Mouse (Mus musculus) urinary bladder, postnatal 10 days (tissue): Measurements from ENCODE around the gene Spo11.

Experiments used
- DNase-seq: peaks from one replicate; pipeline ENCODE4 v3.0.0; 2022; ENCODE audit warnings: low spot score

The Spo11 gene

DNA sequence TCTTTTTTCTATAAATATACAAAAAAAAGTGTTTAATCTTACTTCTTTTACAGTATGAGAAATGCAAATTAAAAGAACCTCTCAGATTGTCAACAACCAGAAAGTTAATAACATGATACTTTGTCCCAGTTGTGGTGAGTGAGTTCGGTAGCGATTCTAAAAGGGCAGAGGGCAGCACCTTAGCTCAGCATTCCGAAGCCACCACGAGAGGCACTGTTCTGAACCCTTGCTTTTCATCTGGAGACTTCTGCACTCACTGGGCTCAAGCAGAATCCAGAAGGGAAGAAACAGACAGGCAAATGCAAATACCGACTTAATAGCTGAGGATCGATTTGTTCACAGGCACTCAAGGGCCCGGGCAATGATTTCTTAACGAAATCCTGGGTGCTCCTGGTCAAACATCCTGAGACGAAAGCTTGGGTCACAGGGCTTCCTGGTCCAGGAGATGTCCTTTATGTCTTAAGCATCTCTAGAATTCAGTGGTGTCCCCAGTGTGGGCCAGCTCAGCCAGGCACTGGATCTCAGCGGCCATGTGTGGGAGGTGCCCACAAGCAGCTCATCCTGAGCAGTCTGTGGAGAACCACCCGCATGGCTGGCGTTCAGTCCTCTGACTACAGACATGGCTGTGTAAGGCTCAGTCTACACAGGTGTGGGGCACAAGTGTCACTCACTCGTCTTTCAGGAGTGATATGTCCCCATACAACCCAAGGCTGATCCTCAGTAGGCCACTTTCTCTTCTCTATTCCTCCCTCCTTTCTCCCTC, 18.3 kb upstream of the Spo11 start:
- DNase-seq = no peak

DNA sequence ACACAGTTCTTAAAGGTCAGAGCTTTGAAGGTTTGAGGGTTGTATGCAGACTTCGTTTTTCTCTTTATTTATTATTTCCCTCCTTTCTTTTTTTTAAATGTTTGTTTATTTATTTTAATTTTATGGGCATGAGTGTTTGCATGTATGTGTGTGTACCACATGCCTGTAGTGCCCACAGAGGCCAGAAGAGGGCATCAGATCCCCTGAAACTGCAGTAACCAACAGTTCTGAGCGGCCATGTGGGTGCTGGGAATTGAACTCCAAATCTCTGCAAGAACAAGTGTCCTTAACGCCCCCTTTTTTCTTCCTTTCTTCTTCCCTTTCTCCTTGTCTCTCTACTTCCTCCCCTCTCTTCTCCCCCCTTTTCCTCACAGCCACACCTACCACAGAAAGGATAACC, 17.1 kb upstream of the Spo11 start:
- DNase-seq = no peak

DNA sequence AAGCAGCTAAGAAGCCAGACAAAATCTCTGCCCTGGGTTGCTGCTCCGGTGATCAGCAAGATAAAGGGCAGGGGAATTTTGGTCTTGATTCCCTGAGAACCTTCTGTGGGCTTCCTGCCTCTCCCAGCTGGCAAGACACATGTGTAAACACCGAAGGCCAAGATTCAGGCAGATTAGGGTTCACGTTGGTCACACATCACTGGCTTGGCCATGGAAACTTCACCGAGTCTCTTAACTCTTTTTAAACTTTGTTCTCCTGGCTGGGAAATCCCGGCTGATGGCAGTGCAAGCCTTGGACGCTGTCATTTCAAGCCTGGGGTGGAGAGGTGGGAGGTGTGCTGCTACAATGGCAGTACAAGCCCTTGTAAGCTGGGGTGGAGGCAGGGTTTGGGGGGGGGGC, 16.3 kb upstream of the Spo11 start:
- DNase-seq = no peak

DNA sequence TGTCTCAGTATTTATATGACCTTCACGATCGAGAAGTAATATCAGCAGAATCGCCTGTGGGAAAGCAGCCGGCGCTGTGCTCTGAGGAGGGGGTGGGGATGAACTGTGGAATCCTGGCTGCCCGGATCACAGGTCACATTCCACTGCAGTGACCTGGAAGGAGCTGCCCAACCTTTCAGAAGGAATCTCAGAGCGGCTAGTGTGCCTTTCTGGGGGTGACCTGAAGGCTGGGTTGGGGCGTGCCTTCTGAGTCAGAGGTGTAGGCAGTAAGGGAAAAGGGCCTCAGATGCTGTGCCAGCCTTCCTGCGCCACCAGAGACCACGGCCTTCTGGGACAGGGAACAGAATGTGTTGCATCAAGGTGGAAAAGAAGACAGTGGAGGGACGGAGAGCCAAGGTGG, 12.3 kb upstream of the Spo11 start:
- DNase-seq = no peak

DNA sequence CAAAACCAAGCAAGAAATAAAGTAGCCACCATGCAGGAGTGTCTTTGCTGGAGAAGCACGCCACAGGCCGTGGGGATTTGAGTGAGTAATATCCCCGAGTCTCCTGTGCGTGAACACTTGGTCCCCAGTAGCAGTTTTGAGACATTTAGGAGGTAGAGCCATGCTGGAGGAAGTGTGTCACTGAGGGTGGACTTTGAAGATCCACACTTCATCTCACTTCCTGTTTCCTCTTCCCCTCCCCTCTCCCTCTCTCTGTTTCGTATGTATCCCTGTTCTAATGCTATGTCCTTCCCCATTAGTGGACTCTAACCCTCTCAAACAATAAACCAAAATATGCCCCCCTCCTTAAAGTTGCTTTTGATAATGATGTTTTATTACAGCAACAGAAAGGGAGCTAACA, 11.0 kb upstream of the Spo11 start:
- no peak for DNase-seq

DNA sequence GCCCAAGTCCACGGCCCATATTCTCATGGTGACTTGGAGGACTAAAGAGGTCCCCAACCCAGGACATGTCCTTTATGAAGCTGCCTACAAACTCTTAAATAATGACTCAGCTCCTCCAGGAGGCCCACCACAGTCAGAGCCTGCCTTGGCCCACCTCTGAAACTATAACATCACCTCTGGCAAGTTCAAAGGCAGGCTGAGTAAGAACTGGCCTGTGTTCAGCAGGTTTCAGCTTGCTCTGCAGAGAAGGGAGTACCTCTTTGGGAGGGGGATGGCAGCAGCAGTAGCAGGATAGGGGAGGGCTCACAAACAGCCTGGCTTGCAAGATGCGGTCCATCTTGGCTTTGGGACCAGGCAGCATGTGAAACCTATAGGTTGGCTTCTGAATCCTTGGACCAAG, 5.6 kb upstream of the Spo11 start:
- no peak for DNase-seq

DNA sequence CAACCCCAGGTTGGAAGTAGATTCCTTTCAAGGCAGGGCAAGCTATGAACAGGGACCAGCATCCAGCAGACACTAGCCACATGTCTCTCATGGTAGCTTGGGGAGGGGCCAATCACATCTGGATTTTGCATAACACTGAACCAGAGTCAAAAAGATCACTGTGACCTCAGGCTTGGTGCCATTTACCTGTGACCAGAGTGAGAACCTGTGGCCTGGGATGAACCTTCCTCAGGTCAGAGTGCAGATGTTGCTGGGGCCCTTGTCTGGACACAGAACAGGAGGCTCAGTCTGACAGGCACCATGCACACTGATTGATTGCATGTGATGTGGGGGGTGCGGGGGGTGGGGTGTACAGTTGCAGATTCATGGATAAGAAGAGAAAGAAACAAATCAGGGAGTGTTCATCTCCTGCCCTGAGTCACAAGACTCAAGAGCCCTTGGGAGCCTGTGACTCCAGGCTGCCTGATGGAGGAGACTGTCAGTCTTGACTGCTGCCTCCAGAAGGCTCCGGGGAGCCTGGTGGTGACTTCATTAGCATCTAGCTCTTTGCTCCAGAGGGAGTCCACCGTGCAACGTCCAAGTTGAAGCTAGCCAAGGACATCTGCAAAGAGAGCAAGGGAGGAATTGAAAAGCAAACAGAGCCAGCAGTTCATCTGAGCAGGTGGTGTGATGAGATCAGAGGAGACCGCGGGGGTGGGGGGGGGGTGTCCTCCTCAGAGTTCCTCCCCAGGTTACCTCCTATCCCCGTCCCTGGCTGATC, 3.5 kb upstream of the Spo11 start:
- no peak for DNase-seq

DNA sequence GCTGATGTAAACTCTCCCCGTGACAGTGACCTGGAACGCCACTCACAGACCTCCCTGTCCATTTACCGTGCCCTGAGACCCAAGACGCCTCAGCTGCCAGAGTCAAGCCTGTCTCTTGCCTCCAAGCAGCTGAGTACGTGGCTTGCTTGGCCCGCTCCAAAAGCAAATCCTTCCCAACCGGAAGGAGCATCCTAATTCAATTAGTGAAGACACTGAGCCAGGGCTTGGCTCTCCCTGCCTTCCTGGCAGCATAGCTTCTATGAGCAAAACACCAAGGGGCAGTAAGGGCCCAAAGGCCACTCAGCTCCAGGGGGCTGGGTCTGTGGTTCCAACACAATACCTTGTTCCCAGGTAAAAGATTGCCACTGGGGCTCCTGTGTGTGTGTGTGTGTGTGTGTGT, 2.8 kb upstream of the Spo11 start:
- DNase-seq = no peak

DNA sequence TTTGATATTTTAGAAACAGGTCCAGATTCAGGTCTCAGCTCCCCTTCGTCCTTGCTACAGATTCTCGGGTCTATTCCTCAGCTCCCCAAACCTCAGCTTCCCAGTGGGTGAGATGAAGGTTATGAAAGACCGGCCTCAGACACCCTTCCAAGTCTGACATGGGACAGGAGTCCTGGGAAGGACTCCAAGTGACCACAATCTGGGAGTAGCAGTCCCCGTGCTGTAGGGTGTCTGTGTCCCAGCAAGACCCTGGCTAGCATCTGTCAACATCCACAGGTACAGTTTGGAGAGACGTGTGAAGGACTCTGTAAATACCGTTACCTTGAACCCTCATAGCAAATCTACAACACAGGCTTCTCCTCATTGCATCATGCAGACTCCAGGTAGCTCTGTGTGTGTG, 2.3 kb upstream of the Spo11 start:
- DNase-seq = no peak

DNA sequence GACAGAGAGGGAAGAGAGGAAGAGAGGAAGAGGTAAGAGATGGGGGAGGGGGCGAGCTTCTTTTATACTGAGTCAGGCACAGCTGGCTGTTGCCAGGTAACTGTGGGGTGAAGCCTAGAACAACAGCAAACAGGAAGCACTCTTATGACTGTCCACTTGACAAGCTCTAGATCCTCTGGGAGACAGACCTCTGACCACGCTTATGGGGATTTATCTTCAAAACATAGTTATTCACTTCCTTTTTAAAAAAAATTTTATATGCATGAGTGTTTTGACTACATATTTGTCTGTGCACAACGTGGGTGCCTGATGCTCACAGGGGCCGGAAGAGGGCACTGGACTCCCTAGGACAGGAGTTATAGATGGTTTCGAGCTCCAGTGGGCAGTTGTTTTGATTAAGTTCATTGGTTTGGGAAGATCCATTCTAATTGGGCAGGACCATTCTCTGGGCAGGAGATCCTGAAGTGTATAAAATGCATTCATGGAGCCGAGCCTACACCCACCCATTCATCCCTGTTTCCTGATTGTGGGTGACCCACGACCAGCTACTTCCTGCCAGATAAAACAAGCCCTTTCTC, 750 bp upstream of the Spo11 start:
- no peak for DNase-seq

DNA sequence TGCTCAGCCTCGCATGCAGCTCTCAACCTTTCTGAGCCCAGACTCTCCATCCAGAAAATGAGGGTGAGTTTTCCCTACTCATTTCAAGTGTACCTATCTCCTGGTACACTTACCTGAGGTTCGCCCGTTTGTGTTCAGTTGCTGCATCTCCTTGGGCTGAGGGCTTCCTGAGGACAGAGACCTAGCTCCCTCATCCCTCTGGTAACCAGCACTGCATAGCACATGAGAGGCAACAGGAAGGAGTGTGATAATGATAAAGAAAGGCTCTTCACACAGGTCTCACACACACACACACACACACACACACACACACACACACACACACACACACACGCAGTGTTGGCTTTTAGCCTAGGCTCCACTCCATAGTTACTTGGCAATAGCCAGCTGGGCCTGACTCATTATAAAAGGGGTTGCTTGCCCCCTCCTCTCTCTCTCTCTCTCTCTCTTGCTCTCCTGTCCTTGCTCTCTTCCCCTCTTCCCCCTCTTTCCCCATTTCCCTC, 682 bp downstream of the Spo11 start:
- no peak for DNase-seq

DNA sequence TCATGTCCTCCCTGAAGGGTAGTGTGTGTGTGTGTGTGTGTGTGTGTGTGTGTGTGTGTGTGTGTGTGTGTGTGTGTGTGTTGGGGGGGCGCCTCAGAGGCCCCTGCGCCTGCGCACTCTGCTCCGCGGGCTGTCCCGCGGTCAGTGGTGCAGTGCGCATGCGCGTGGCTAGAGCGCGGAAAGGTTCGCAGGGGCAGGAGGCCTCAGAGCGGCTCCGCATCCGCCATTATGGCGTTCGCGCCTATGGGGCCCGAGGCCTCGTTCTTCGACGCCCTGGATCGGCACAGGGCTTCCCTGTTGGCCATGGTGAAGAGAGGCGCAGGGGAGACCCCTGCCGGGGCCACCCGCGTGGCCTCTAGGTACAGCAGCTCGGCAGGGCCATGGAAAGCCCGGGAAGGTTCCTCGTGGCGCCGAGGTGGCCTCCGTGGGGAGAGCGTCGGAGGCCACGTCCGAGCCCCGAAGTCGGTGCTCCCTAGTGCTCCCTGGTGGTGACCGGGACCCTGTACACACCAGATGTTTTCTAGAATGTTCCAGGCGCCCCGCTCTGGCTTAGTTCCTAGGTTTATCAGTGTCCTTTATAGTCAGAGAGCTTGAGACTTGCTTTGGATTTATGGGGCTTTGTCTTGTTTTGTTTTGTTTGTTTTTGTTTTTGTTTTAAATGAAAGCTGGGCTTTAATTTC, 2.3 kb downstream of the Spo11 start:
- no peak for DNase-seq

DNA sequence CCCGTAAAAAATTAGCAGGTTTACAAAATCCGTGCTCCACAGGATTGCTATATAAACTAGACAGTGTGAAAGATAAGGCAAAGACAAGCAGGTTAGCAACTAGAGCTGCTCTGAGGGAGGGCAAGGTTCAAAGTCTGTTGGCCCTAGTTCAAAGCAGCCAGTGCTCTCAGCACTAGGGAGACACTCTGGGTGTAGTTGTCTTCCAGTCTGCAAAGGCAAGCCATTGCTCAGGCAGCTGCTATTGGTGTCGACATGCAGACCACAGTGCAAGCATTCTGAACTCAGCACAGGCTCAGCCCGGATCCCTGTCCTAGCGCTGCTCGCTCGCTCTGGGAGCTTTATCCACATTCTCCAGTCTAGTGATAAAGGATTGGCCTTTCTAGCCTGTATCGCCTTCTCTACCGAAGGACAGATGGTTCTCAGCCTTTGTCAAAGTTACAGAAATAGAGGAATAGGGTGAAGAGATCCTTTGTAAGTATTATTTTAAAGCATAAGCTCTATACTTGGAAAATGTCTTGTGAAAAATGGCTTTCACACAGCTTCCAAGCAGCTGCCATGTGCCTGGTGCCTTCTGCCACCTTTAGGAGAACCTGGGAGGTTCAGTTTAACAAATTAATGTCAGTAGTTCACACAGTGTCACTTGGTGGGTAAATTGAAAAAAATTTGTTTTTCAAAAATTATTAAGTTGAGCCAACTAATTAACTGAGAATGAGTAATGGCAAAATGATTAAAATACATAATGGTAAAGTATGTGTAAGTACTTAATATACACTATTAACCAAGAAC, 5.5 kb downstream of the Spo11 start:
- DNase-seq = no peak

DNA sequence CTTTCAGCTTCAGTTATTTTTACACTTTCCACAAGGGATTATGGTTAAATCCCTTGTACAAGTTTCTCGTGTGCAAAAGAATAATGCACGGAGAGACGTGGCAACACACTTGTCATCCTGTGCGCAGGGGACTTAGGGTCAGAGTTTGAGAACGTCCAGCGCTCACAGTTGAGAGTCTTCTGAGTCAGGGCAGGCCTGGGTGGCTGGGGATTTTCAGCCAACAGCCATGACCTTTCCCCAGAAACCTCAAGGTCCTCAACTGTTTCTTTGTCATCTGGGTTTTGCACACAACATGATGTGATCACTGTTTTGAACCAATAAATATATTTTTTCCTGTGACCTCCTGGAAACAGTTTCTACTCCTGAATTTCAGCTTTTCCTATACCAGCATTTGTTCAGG, 12.7 kb downstream of the Spo11 start:
- no peak for DNase-seq

DNA sequence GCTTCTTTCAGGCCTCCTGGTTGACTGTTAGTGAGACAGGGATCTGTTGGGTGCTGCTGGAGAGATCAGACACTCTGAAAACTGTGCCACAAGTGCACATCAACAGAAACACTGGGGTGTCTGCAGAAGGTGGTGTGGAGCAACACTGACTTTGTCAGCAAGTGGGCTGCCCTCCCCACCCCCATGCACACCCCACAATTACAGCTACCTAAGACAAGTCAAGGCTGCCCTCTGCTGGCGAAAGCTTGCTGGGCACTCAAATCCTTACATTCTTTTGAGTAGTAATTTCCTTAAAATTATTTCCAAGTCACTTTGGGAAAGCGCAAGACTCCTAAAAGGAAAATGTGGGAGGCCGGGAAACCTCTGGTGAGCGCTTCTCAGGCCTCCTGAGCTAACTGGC, 18.7 kb downstream of the Spo11 start:
- peak; percentile 30 for DNase-seq

DNA sequence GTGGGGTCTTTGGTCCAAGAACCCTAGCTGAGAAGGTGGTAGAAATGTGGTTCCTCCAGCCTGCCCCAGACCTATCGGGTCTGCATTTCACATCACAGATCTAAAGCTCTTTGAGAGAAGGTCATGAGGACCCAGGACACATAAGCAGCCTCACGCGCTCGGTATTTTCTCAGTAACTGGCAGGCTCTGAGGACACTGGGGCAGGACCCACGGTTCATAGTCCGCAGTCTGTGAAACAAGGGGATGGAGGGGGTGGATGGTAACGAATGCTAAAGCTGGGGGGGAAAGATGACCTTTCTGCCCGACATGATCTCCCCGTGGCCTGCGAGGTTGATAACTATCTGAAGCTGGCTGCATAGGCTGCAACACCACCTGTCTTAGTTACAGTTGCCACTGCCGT, 20.2 kb downstream of the Spo11 start:
- DNase-seq = no peak

DNA sequence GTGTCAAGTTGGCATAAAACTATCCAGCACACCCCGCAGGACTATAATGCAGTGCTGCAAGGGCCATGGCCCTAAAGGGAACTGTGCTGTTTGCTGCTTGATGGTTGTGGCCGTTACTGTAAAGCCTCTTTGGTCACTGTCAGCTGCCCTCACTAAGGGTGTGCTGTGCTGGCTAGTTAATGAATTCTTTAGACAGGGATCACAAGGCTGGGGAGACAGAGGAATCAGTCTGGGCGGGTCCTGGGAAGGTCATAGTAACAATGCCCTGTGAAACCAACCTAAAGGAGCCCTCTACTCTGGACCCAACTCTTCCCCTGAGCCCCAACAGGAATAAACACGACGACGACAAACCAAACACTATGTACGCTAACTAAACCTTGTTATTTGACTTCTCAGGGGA, 21.0 kb downstream of the Spo11 start:
- DNase-seq = no peak

DNA sequence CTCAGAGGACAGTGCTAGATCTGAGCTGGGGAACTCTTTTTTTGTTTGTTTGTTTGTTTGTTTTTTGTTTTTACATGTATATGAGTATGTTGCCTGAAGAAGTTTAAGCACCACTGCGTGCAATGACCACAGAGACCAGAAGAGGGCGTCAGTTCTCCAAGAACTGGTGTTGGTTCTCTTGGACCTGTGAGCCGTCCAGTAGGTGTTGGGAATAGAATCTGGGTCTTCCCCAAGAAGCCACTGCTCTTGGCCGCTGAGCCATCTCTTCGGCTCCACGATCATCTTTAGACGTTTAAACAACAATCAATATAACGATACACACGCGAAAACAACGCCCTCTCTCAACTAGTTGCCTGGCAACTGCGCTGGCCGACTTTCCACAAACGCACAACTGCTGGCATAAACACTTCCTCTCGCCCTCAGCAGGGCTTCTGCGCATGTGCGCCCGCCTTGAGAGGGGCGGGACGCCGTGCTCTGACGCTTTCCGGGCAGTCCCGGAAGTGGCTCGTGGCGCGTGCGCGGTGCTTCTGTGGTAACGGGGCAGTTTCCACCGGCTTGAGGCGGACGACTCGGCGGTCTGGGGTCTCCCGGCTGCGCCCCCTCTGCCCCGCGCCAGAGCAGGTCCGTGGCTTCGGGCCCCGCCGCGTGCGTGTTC, 22.3 kb downstream of the Spo11 start, which contains the start of gene Rae1:
Gene Rae1, plus strand, starts transcription at position 488 of the 655 bp plus-strand sequence.
- peak; percentile 97 for DNase-seq

DNA sequence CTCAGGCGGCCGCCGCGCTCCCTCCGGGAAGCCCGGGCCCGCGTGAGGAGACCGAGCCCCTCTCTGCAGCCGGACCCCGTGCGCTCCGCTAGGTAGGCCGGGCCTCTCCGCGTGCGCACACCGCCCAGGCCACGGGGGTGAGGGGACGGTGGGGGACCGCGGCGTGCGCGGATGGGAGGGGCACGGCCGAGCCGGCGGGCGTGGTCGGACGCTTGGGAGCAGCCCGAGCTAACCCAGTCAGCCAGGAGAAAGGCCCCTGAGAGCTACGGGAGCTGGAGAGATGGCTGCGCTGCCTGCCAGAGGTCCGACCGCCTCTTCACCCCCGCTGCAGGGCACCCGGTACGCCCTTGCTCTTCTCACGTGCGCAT, 22.8 kb downstream of the Spo11 start:
- DNase-seq = no peak

DNA sequence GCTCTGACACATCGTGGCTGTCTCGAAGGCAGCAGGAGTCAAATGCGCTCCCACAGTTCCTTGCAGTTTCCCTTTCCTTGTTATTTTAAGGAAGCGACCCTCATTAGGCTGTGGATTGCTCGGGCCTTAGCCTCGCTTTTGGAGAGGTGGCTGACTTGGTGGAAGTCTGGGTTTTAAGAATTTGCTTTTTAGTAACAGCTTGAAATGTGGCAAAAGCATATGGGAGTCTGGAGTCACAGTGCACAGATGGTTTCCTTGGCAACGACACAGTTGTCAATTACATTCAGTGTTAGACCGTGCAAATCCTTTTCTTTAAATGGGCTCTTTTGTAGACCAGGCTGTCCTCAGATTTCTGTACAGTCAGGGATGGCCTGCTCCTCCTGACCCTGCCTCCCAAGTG, 23.4 kb downstream of the Spo11 start:
- no peak for DNase-seq

DNA sequence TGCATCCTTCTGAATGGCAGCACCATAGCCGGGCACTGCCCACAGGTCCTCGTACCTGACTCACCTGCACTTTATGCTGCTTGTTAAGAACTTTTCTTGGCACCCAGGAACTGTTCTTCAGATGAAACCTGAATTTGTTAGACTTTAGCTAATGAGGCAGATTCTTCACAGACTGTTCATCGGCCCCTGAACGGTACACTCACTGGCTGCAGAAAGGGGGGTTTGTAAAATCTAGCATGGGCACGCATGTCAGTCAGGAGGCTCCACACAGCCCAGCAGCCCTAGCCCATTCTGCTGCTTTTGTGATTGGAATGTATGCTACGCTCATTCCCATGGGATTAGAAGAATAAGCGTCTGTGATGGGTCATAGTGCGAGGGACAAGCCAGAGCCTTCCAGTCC, 26.2 kb downstream of the Spo11 start:
- DNase-seq = no peak
